Comparison of ENCODE assay signal across 13 mouse cellular contexts in the genomic region with DNA sequence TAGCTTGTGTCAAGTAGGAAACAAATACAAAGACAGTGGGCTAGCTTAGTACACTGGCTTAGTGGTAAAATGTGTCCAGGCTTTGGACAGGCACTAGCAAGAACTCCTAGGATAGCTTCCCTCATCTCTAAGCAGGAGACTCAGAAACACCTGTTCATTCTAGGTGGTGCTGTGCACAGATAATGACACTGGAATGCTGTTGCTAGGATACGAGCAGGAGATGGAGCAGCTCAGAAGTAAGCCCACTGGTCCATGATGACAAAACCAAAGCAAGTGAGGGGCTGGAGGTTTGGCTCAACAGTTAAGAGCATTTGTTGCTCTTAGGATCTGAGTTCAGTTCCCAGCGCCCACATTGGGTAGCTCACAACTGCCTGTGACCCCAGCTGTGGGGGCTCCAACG.
"Had no signal": no experiment of that assay in that cellular context is flagged by ENCODE, and none has a peak within 500 bp of the region (broad histone marks: within the 10 kb centered on the region; RNA-seq: fewer than 3 reads in every experiment).

No protein-coding gene starts in this region.

- H3K27me3 ChIP-seq: limb, embryonic 12.5 days; liver, embryonic 13.5 days; lung, embryonic 15.5 days had no signal

- H3K27ac ChIP-seq: layer of hippocampus, adult 2 months; limb, embryonic 12.5 days; liver, embryonic 13.5 days; lung, embryonic 15.5 days; macrophage had no signal

- H3K4me2 ChIP-seq: limb, embryonic 12.5 days; liver, embryonic 13.5 days; lung, embryonic 15.5 days had no signal

- H3K9ac ChIP-seq: limb, embryonic 12.5 days; liver, embryonic 13.5 days; liver, postnatal 0 days; lung, embryonic 15.5 days had no signal

- ATAC-seq: liver, postnatal 0 days had no signal

- H3K4me3 ChIP-seq: layer of hippocampus, adult 2 months; limb, embryonic 12.5 days; liver, embryonic 13.5 days; lung, embryonic 15.5 days had no signal

- H3K36me3 ChIP-seq: limb, embryonic 12.5 days; liver, embryonic 13.5 days; lung, embryonic 15.5 days had no signal

- DNase-seq: kidney, postnatal 10 days; kidney, postnatal 4 days; liver; liver, embryonic 13.5 days; liver, postnatal 0 days; lung, postnatal 14 days; right cerebral cortex, adult 18-20 months; right cerebral cortex, postnatal 25 days; thymus, postnatal 36 days had no signal

- H3K9me3 ChIP-seq: limb, embryonic 12.5 days; liver, embryonic 13.5 days; lung, embryonic 15.5 days had no signal

- H3K4me1 ChIP-seq: limb, embryonic 12.5 days; liver, embryonic 13.5 days; lung, embryonic 15.5 days had no signal
